Mouse (Mus musculus): ENCODE data around the gene Olfr1277.

Olfr1277 gene

DNA sequence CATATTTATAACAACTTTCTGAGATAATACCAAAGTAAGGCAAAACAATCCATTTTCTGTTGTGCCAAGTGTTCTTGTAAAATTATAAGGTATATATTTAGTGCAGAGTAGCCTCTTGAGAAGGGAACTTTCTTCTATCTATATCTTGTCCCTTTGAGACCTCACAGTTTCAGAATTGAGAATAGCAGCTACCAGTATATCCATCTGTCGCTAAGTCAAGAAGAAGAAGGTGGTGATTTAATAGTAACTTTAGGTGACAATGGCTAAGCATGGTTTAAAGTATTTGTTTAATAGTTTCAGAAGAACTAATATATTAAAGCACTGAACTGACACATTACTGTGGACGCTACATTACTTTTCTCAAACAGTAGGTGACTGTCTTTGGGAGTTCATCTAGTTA lies at the start of gene Olfr1277:
Olfr1277 (minus strand) TSS at position 101 of the 400 bp plus-strand sequence.
- DNase-seq, result no peak

- no peak for DNase-seq
These were observed 39.8 kb upstream of the Olfr1277 start, which contains the start of gene Olfr1280 for GRCm38 (mm10) chr2:111313717-111314116. Gene Olfr1280 (plus strand): TSS chr2:111314017.

GRCm38 (mm10) chr2:111300374-111300773 lies 26.5 kb upstream of the Olfr1277 start, which contains the start of gene Olfr1279:
Gene Olfr1279 (plus strand): TSS chr2:111300635.
- no peak for DNase-seq

DNA sequence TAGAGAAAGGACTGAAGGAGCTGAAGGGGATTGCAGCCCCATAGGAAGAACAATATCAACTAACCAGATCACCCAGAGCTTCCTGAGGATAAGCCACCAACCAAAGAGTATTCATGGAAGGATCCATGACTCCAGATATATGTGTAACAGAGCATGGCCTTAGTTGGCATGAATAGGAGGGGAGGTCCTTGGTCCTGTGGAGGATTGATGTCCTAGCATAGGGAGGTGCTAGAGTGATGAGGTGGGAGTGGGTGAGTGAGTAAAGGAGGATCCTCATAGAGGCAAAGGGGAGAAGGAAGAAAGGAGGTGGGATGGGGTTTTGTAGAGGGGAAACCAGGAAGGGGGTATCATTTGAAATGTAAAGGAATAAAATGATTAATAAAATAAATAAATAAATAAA lies 24.6 kb upstream of the Olfr1277 start:
- DNase-seq, result no peak

DNA sequence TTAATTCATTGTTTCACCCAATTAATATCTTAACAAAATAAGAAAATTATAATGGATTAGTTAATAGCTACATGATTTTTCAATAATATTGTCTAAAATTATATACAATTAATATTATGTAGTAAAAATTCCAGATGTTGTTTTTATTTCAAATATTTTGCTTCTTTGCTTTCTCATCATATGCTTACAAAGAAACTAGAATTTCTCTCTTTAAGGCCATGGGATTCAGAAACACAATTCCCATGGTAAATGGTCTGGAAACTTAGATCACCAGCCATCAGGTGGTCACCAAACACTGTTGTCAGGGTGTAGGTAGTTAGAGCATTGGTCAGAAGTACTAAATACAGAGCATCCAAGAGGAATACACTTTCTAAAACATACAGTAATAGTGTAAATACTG lies 15.9 kb upstream of the Olfr1277 start, which contains the start of gene Olfr1278:
Olfr1278 (plus strand) TSS at position 301 of the 400 bp plus-strand sequence.
- DNase-seq, result no peak

GRCm38 (mm10) chr2:111254216-111254615 lies 19.7 kb downstream of the Olfr1277 start, which contains the start of gene Olfr1276:
Gene Olfr1276 (plus strand): TSS chr2:111254516.
- DNase-seq, result no peak

GRCm38 (mm10) chr2:111235186-111235585 lies 38.7 kb downstream of the Olfr1277 start, which contains the start of gene Olfr1275:
Gene Olfr1275 (minus strand): TSS chr2:111235286.
- no peak for DNase-seq

- DNase-seq, result no peak
These were observed 44.4 kb downstream of the Olfr1277 start, which contains the start of gene 4930430A15Rik for GRCm38 (mm10) chr2:111229502-111229901. Gene 4930430A15Rik (minus strand): TSS chr2:111229602.
